Mouse (Mus musculus): Measurements from ENCODE around the gene Scml4. TPM values are rescaled to one million over a fixed set of nuclear protein-coding genes. Genes with fewer than 3 reads are reported as not detected.

Gene Scml4
- polyA plus RNA-seq, 1 experiment: 0.40 TPM

DNA sequence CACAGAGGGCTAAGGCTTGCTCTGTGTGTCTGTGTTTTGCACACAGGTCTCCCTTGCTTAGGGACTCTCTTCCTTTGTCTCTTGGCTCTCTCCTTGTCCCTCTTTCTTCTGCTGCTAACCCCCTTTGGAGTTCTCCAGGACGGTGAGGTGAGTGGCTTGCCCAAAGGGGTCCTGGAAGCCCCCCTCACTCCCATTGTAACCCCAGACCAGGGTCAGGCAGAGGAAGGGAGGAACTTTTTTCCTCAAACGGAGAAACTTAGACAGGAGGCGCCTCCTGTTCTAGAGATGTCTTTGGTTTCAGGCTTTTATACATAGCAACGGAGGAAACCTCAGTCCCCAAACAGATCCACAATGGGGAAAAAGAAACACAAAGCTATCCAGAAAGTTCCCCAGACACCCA, 81.1 kb downstream of the Scml4 start:
- Histone ChIP-seq H3K4me1 (ENCODE audit: control insufficient read depth, insufficient read depth, insufficient read length, low read length) (no peaks in the 10 kb centered on the region; the same call in 1 of the 2 replicates), H3K4me3 (ENCODE audit: insufficient read depth, low read depth, low read length) (no peak overlapping the region), H3K27ac (replicated peaks; ENCODE audit: low read depth, low read length) (no peak overlapping the region)

DNA sequence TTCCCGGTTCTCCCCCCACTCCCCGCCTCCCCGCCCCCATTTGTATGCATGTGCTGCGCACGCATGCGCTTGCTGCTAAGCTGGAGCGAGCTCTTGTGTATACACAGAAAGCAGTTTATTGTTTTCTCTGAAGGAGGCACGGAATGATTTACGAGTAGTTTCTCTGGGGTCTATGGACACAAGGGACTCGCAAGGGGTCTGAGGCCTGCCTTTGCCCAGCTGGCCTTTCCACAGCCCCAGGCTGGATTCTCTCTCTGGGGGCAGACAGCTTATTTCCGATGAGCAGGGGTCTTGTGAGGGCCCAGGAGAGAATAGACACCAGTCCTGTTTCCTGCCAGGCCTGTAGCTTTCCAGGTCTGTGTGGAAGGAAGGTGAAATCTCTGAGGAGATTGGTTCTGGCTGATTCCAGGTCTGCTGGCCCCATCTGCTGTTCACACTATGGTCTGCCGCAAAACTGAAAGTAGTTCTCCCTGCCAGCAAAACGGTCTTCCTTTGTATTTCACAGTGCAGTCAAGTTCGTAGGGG, 81.6 kb downstream of the Scml4 start:
- H3K4me1 ChIP-seq (ENCODE audit: control insufficient read depth, insufficient read depth, insufficient read length, low read length): no peaks in the 10 kb centered on the region; the same call in 1 of the 2 replicates
- H3K27ac ChIP-seq (replicated peaks; ENCODE audit: low read depth, low read length): no peak overlapping the region
- no peak overlapping the region for H3K4me3 ChIP-seq (ENCODE audit: insufficient read depth, low read depth, low read length)

DNA sequence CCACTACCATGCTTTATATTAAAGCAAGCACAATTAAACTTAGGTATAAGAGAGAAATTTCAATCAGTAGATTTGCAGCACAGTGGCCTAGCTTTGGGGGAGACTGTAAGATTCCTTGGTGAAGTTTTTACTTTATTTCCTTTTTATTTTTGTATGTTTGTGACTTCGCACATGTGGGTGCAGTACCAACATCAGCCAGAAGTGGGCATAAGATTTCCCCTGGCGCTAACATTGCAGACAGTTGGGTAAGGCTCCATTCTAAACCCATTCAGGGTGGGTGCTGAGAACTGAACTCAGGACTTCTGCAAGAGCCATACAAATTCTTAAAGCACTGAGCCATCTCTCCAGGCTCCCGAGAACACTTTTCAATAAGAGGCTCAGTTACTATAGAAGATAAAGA, 82.1 kb downstream of the Scml4 start:
- no peak overlapping the region for H3K4me3 ChIP-seq (ENCODE audit: insufficient read depth, low read depth, low read length)
- no peaks in the 10 kb centered on the region; the same call in 1 of the 2 replicates for H3K4me1 ChIP-seq (ENCODE audit: control insufficient read depth, insufficient read depth, insufficient read length, low read length)
- H3K27ac ChIP-seq (replicated peaks; ENCODE audit: low read depth, low read length): no peak overlapping the region

DNA sequence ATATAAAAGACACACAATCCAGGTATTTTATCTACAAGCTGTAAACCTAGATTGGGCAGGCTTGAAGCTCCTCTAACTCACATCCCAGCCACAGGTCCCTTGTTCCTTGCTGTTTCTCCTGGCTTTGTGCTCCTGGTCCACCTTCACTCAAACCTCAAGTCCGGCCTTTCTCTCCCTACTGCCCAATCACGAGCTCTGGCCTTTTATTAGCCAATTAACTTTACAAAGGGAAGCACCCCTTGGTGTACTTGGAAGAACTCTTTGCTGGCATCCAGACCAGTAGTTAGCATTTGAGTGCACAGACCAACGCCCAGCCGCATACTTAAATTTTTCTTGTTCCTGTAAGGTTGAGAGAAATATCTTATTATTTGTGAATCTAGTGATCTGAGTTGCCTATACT, 85.1 kb downstream of the Scml4 start:
- Histone ChIP-seq H3K4me3 (ENCODE audit: insufficient read depth, low read depth, low read length) (no peak overlapping the region), H3K27ac (replicated peaks; ENCODE audit: low read depth, low read length) (no peak overlapping the region), H3K4me1 (ENCODE audit: control insufficient read depth, insufficient read depth, insufficient read length, low read length) (no peaks in the 10 kb centered on the region; the same call in 1 of the 2 replicates)

DNA sequence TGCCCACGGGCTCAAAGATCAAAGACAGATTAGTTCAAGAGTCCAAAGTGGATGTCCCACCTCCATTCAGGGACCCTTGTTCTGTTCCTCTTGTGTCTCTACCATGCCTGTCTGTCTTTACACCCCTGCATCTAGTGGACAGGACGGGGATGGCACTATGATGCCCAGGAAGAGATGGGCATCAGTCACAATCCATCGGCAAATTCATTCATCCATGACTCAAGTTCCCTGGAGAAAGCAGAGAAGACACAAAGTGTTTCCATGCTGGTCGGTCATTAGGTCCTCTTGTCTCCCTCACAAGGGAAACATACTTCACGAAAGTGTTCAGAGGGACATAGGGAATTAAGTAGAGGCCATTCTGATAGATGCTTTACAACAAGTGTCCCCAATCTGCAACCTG, 87.2 kb downstream of the Scml4 start:
- Histone ChIP-seq H3K4me1 (ENCODE audit: control insufficient read depth, insufficient read depth, insufficient read length, low read length) (0 out of 2 replicates have a peak, but pooled peaks cover 8% of the 10 kb centered on the region), H3K27ac (replicated peaks; ENCODE audit: low read depth, low read length) (no peak overlapping the region), H3K4me3 (ENCODE audit: insufficient read depth, low read depth, low read length) (no peak overlapping the region)

DNA sequence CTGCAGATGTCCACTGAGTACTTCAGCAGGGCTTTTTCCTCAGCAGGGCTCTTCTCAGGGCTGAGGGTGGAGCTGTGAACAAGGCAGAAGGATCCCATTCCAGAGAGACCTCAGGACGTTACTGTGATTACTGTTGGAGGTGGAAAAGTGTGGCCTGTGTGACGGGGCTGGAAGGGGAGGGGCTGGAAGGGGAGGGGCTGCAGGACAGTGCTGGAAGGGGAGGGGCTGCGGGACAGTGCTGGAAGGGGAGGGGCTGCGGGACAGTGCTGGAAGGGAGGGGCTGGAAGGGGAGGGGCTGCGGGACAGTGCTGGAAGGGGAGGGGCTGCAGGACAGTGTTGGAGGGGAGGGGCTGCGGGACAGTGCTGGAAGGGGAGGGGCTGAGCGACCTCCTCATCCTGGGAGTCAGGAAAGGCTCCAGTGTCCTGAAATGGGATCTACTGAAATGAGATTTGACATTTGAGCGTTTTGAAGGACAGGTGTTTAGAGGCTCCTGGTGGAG, 90.1 kb downstream of the Scml4 start:
- H3K4me1 ChIP-seq (ENCODE audit: control insufficient read depth, insufficient read depth, insufficient read length, low read length): 0 out of 2 replicates have a peak, but pooled peaks cover 8% of the 10 kb centered on the region
- H3K27ac ChIP-seq (replicated peaks; ENCODE audit: low read depth, low read length): no peak overlapping the region
- no peak overlapping the region for H3K4me3 ChIP-seq (ENCODE audit: insufficient read depth, low read depth, low read length)

DNA sequence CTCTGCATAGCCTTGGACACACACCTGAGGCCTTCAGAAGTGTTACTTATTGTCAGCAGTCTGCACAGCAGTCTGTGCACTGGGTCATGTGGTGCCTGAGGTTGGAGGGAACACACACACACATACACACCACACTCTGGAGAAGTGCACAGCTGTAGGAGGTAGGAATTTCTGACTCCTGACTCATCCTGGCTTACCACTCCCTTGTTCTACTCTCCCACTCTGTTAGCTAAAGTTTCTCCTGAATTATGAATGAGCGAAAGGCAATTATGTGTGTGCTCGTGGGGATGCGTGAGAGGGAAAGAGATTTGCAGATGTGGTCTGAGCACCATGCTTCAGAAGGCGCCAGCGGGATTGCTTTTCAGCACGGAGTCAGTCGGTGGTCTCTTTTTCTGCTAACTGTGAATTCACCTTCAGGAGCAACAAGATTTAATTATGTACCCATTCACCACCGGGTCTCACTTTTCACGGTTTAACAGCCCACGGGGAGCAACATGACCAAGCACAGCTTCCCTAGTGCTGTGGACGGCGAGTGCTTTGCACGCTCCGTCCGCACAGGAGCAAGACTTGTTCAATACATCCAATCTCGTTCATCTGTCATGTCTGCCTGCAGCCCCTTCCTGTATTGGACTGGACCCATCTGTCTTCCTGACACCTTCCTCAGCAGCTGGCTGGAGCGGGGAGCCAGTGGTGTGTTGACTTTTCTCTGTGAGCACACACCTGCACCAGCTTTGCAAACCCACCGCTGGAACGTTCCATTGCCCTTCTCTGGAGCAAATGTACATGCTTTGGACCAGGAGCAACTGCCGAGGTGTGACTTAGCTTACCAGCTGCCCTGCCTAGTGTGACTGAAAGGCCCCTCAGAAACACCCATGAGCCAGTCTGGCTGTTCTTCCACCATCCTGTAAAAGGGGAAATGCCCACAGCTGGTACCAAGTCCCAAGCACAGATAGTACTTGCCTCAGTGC, 91.2 kb downstream of the Scml4 start:
- Histone ChIP-seq H3K4me1 (ENCODE audit: control insufficient read depth, insufficient read depth, insufficient read length, low read length) (0 out of 2 replicates have a peak, but pooled peaks cover 8% of the 10 kb centered on the region), H3K27ac (replicated peaks; ENCODE audit: low read depth, low read length) (no peak overlapping the region)

DNA sequence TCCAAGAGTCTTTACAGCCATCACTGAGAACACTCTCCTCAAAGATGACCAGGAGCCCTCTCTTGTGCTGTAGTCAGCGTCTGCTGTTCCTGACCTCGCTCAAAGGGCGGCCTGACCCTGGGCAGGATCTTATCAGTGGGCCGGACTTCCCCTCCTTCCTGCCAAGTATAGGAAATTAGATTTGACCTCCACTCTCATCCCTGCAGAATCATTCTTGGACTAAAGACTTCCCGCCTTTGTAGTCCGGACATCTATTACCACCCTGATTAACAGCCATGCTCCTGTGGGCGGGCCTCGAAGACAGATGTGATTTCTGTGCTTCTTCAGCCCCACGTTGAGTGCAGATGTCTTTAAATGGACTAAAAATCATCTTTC, 91.9 kb downstream of the Scml4 start:
- Histone ChIP-seq H3K4me3 (ENCODE audit: insufficient read depth, low read depth, low read length) (no peak overlapping the region), H3K4me1 (ENCODE audit: control insufficient read depth, insufficient read depth, insufficient read length, low read length) (0 out of 2 replicates have a peak, but pooled peaks cover 8% of the 10 kb centered on the region), H3K27ac (replicated peaks; ENCODE audit: low read depth, low read length) (no peak overlapping the region)

More for the DNA sequence above, 91.2 kb downstream of the Scml4 start:
- H3K4me3 ChIP-seq (ENCODE audit: insufficient read depth, low read depth, low read length): no peak overlapping the region

DNA sequence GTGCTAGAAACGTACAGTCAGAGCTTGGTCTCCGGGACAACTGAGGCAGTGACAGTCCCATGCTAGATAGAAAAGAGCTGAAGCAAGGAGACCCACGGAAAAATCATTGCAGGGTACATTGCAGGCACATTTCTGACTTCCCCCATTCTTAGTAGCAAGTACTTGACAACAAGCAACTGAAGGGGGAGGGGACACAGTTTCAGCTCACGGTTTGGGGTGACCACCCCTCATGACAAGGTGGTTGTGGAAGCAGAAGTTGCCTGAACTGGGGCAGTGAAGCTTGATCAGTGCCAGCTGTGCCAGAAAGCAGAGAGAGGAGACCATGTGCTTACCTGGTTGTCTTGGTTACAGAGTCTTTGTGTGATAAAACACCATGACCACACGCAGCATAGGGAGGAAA, 93.4 kb downstream of the Scml4 start:
- Histone ChIP-seq H3K4me1 (ENCODE audit: control insufficient read depth, insufficient read depth, insufficient read length, low read length) (0 out of 2 replicates have a peak, but pooled peaks cover 8% of the 10 kb centered on the region), H3K27ac (replicated peaks; ENCODE audit: low read depth, low read length) (no peak overlapping the region), H3K4me3 (ENCODE audit: insufficient read depth, low read depth, low read length) (no peak overlapping the region)

DNA sequence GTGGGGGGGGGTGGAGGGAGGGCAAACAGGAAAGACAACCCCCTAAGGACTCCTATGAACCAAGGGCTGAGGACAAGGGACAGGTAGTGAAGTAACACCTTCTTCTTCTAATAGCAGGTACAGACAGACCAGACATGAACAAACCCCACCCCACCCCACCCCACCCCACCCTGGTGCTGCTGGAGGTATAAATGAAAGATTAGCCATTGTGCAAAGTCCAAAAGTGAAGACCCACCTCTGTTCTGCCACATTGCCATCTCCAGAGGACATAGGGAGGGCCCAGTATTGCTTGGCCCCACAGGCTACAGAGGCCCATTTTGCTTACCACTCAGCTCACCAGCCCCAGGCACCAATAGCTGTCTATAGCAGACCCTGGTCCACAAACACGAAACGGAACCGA, 95.0 kb downstream of the Scml4 start:
- no peak overlapping the region for H3K4me3 ChIP-seq (ENCODE audit: insufficient read depth, low read depth, low read length)
- H3K4me1 ChIP-seq (ENCODE audit: control insufficient read depth, insufficient read depth, insufficient read length, low read length): 0 out of 2 replicates have a peak, but pooled peaks cover 8% of the 10 kb centered on the region

DNA sequence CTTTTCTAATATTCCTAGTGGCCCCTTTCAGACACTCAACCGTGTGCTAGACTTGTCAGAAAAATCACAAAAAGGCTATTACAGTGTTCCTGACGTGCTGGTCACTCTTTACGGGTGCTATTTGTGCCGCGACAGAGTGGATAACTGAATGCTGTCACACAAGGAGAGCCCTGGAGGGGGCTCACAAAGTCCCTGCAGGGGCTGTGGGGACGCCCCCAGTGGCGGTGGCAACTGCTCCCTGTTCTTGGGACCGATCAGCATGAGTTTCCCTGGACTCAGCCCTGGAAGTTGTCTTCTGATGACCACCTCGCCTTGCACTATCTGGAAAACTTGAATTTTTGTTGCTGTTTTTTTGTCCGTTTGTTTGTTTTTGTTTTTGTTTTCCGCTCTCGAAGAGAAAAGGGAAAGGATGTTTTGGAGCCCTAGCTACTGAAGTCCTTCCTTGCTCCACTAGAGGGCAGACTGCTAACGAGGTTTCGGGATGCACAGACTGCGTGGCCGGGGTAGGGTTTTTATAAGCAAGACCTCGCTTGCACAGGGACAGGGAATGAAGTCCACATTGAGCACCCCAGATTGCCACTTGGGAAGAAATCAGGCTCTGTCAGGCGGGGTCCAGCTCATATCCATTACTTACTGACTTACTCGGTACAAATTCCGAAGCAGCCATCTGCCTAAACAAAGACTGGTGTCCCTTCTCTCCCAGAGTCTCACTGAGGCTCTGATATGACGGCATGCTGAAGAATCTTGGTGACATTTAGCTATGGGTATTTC, 97.9 kb downstream of the Scml4 start:
- H3K4me3 ChIP-seq (ENCODE audit: insufficient read depth, low read depth, low read length): 0 out of 2 replicates have a peak overlapping the region, but pooled peaks have one; percentile 27
- H3K4me1 ChIP-seq (ENCODE audit: control insufficient read depth, insufficient read depth, insufficient read length, low read length): no peaks in the 10 kb centered on the region
- no peak overlapping the region for H3K27ac ChIP-seq (replicated peaks; ENCODE audit: low read depth, low read length)

More for the DNA sequence above, 95.0 kb downstream of the Scml4 start:
- H3K27ac ChIP-seq (replicated peaks; ENCODE audit: low read depth, low read length): no peak overlapping the region

DNA sequence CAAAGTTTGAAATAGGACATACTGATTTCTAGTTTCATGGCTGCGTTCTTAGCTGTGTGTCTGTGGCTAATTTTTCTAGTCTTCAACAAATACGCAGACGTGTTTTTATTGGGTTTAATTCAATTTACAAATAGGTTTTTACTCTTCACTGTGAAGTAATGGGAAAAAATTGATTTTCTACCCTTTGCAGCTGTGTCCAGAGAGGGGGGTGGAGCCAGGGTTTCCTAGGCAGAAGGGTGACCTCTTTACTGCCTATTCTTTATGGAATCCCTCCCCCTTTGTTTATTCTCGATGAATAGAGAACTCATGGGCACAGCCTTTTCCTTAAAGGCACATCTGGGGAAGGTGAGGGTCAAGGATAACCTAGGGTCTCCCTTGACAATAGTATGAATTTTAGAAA, 98.5 kb downstream of the Scml4 start:
- Histone ChIP-seq H3K4me3 (ENCODE audit: insufficient read depth, low read depth, low read length) (no peak overlapping the region), H3K4me1 (ENCODE audit: control insufficient read depth, insufficient read depth, insufficient read length, low read length) (no peaks in the 10 kb centered on the region), H3K27ac (replicated peaks; ENCODE audit: low read depth, low read length) (no peak overlapping the region)

DNA sequence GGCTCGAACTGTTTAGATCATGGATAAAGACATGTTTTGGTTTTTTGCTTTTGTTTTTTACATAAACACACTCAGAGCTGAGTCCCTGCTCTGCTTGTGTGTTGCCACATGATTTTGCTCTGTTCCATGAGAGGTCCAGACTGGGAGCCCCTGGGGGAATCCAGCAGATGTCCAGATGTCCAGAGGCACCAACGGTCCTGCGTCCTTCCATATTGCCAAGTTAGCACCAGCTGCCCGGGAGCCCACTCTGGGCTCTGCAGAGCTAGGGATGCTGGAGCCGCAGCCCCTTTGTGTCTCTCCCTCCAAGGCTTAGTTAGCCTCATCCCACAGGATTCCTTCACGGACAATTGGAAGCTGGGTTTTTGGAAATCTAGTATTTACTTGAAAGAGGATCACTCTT, 101.6 kb downstream of the Scml4 start:
- H3K4me3 ChIP-seq (ENCODE audit: insufficient read depth, low read depth, low read length): no peak overlapping the region
- no peaks in the 10 kb centered on the region for H3K4me1 ChIP-seq (ENCODE audit: control insufficient read depth, insufficient read depth, insufficient read length, low read length)
- no peak overlapping the region for H3K27ac ChIP-seq (replicated peaks; ENCODE audit: low read depth, low read length)

DNA sequence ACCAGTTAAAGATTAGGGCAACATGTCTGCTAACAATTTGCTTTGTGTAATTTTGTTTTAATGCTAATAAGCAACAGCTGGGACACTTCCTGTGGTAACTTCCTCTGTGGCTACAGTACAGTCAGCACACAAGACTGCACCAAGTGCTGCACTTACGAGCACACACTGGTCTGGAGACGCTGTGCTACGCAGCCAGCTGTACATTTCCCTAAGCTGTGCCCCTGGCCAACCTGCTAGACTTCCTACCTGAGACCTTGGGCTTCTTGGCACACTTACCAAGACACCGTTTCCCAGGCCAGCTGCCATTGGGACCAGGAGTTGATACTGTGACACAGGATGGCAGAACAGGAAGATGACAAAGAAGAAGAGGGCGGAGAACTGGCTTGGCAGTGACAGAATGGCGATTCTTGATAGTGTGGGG, 102.0 kb downstream of the Scml4 start:
- Histone ChIP-seq H3K4me3 (ENCODE audit: insufficient read depth, low read depth, low read length) (no peak overlapping the region), H3K4me1 (ENCODE audit: control insufficient read depth, insufficient read depth, insufficient read length, low read length) (no peaks in the 10 kb centered on the region), H3K27ac (replicated peaks; ENCODE audit: low read depth, low read length) (no peak overlapping the region)

DNA sequence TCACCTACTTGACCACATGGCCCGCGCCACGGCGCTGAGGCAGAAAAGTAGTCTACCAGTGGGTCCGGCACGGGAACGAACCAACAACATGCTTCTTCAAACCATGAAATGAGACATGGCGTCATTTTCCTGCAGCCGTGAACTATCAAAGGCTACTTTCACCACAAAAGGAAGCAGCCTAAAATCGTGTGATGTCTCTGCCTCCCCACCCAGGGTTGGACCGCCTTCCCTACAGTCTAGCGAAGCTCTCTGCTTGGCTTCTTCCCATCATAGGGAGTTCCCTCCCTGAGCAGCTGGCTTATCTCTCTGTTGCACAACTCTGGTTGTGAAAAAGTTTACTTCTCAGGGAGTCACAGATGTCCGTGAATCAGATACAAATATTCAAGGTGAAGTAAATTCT, 102.5 kb downstream of the Scml4 start:
- Histone ChIP-seq H3K27ac (replicated peaks; ENCODE audit: low read depth, low read length) (no peak overlapping the region), H3K4me3 (ENCODE audit: insufficient read depth, low read depth, low read length) (no peak overlapping the region), H3K4me1 (ENCODE audit: control insufficient read depth, insufficient read depth, insufficient read length, low read length) (no peaks in the 10 kb centered on the region)

Measured in brown adipose tissue, adult 24 weeks (tissue).